Mouse (Mus musculus) left cerebral cortex, adult 9 months (tissue): ENCODE results near the gene Gck.
"Not testable (repeated sequence)": the region's sequence is repeated elsewhere in the genome, so short reads cannot be mapped to it uniquely, and the experiment has no call there.

Source experiments
- DNase-seq, 2 experiments: peaks; one replicate each; pipeline ENCODE4 v3.0.0; 2022; ENCODE audit warnings: low spot score in 2 of 2

The Gck gene

DNA sequence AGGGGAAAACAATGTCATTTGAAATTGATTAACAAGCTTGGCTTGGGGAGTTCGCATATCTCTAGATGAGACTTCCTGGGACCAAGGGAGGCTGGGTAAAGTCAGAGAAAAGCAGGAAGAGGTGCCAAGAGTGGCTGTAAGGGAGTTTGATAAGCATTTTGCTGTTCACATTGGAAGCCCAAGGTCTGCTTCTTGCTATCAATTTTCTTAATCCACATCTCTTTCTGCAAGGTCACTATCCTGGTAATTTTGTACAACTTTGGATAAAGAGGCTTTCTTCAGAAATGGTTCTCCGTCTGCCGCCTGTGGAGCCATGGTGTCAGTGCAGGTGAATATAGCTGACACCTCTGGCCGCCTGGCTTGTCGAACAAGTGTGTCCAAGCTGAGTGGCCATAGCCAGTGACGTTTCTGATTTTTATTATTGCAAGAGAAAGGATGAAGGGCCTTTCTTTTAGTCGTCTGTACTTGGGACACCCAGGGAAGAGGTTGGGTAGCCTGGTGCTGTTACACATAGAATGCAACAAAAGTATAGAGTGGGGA is 5.2 kb upstream of the Gck start:
- peak in 1 of 2 experiments; percentile 49 for DNase-seq

- DNase-seq: no peak
These were observed 4.6 kb upstream of the Gck start for GRCm38 (mm10) chr11:5954435-5954834.

DNA sequence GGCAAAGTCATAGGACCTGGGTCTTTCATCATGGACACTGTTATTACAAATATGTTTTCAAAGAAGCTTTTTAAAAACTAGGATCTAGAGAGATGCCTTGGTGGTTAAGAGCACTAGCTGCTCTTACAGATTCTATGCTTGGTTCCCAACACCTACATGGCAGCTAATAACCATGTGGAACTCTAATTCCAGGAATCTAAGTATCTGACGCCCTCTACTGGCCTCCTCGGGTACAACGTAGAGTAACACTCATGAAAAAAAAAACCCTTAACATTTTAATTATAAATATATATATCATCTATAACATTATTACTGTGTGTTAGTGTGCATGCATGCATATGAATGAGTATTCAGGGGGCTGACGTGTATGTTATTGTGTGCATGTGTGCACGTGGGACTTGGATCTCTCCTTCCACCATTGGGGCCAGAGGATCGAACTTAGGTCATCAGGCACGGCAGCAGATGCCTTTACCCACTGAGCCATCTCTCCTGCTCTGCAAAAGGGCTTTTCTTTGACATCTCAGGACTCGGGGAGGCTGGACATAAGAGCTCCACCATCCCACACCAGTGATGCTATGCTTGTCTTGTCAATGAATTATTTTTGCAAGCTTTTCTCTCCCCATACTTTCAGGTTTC is 3.4 kb upstream of the Gck start:
- DNase-seq: peak in 1 of 2 experiments; percentile 51

- no peak for DNase-seq
These were observed 2.6 kb upstream of the Gck start for GRCm38 (mm10) chr11:5952501-5952900.

- no peak for DNase-seq
These were observed 1.2 kb downstream of the Gck start for GRCm38 (mm10) chr11:5948546-5949250.

DNA sequence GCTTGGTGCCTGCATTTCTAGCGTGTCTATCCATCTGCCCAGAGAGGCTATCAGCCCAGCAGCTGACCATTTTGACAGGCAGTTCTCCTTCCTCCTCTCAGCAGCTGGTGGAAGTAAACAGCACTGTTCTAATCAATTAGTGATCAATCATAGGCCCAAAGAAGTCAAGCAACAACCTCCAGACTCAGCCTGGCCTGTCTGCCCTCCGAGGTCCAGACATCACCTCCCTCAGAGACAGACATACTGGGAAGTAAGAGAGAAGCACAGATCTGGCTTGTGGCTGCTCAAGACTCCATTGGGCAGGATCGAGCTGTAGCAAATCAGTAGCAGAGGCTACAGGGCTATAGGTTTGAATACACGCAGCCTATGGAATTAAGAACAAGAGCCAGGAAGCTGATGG is 2.1 kb downstream of the Gck start:
- no peak for DNase-seq

DNA sequence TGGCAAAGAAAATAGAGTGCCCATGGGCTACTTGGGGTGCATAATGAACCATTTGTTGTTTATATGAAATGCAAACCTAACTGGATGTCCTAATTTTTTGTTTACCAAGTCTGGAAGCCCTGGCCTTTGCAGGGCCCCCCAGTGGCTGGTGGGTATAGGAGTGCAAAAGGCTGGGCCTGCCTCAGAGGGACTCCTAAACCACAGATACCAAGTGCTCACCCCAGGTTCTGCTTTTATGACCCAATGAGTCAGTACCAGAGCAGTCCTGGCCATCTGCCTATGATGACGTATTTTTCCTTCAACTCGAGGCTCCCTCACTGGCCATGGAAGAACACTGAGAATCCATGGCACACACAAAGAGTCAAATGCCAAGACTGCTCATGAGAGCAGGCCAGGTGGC is 4.8 kb downstream of the Gck start:
- no peak for DNase-seq

GRCm38 (mm10) chr11:5942966-5943365 is 6.9 kb downstream of the Gck start:
- DNase-seq: no peak

- DNase-seq: not testable (repeated sequence)
These were observed 15.3 kb downstream of the Gck start for GRCm38 (mm10) chr11:5934531-5934930.

DNA sequence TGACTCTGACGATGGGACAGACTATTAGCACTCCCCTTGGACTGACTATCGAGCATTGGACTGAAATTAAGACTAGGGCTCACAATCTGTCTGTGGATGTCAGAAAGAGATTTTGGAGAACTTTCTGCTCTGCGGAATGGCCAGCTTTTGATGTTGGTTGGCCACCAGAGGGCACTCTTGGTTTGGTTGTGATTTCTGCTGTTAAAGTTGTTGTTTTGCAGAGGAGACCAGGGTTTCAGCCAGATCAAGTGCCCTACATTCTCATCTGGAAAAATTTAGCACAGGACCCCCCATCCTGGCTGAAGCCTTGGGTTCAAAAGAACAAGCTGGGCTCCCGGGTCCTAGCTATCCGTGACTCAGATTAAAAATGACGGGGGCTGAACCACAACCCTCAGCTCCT is 17.9 kb downstream of the Gck start:
- DNase-seq: not testable (repeated sequence)

DNA sequence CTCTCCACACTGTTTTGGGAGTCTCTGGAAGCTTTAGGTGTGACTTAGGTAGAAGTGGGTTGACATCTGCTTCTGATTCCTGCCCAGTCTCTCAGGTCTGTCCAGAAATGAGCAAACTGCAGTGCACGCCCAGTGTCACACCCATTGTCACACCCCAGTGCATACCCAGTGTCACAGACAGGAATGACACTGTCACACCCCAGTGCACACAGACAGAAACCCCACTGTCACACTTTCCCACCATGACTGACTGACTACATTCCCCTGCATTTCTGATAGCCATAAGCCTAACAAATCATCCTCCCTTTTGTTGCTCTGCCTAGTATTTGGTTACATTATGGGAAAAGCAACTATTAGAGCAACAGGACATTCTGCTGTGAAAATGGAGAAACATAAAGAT is 19.3 kb downstream of the Gck start:
- DNase-seq: no peak

DNA sequence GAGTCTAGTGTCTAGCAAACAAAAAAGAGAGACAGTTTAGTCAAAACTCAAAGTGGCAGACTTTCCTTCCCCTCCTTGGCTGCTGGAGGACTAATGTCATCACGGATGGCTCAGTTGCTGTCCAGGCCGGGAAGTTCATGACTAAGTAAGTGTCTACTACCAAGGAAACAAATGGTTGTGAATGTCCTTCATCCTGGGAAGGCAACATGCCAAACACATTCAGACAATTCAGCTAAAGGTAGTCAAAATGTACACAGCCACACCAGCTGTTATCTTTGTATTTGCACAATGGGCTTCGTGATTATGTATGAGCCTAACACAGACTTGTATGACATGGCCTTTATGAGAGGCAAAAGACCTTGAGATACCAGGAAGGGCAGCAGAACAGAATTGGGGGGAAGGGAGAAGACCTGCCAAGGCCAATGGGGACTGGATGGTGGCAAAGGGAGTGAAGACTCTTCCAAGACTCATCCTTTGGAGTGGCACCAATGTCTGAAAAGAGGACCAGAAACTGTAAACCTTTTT is 23.1 kb downstream of the Gck start:
- DNase-seq: no peak

DNA sequence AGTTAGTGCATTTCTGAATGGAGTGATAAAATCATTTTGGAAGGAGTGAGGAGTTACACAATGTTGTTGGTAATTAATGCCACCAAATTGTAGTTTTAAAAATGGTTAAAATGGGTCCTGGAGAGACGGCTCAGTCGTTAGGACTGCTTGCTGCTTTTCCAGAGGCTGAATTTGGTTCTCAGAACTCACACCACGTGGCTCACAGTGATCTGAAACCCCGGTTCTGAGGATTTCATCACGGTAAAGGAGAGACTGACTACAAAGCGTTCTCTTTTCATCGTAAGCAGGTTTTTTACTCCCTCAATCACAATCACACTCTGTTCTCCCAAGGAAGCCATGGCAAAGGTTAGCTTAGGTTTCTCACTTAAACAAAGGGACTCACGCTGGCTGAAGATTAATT is 25.2 kb downstream of the Gck start:
- no peak for DNase-seq

- no peak for DNase-seq
These were observed 29.4 kb downstream of the Gck start for GRCm38 (mm10) chr11:5920323-5920960.

DNA sequence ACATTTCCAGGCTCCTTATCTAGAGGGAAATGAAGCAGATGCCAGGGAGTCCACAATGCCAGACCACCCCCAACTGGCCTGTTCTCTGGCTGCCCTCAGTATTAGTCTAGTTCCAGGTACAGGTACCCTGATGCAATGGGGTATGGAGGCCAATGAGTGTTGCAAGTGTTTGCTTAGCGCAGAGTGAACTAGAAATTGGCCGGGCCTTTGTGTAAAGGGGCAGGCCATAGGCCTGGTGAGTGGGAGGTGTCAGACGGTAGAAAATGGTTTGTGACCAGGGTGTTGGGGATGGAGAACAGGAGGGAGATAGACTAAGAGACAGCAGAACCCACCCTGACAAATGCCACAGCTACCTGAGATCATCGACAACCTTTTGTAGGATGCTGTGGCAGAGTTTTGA is 30.3 kb downstream of the Gck start:
- no peak for DNase-seq

GRCm38 (mm10) chr11:5918111-5918510 is 31.8 kb downstream of the Gck start:
- DNase-seq: no peak

DNA sequence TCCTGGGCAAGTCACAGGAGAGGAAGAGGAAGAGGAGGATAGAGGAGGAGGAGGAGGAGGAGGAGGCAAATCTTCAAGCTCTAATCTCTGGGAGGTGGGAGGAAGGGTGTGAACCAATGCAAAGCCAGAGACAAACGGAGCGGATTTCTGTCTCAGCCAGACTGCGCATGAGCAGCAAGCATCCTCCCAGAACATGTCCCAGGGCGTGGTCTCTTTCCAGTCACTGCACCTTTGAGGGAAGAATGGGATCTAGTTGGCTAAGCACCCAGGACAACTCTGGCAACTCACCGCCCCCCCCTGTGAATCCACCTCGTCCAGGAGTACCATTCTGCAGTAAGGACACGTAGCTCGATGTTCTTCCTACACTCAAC is 33.7 kb downstream of the Gck start:
- DNase-seq: no peak

- DNase-seq: peak in 1 of 2 experiments; percentile 58
These were observed 34.3 kb downstream of the Gck start for GRCm38 (mm10) chr11:5915429-5916177.

DNA sequence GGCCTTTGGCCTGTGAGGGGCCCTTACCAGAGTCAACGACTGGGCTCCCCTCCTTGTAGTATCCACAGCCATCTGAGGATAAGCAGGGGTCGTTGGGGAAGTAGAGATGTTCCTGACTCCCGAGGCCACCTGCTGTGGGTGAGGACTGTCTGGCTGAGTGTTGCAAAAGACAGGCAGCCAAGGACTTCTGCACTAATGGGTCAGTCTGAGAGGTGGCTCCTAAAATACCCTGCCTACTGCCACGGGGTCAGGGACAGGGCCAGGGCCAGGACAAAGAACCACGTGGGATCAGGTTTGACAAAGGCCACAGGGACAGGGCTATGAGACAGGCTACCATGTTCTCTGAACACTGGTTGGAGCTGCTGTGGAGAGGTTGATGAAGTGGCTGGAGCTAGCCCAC is 34.9 kb downstream of the Gck start:
- no peak for DNase-seq

DNA sequence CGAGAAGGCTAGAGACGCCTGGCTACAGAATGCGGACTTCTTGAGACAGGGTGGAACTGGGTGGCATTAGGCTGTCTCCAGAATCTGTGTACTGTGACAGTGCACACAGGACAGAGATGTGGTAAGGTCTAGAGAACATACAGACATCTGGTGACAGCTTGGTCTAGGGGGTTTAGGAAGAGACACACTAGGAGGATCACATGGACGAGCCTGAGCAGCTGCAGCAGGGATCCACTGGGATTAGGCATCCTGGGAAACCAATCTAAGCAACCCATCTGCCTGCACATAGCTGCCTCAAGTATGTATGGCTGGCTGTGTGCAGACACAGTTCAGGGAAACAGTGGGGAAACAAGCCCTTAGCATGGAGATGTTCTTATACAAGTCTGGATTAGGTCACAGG is 35.9 kb downstream of the Gck start:
- no peak for DNase-seq

- DNase-seq: peak in 1 of 2 experiments; percentile 33
These were observed 36.6 kb downstream of the Gck start for GRCm38 (mm10) chr11:5913256-5913655.

DNA sequence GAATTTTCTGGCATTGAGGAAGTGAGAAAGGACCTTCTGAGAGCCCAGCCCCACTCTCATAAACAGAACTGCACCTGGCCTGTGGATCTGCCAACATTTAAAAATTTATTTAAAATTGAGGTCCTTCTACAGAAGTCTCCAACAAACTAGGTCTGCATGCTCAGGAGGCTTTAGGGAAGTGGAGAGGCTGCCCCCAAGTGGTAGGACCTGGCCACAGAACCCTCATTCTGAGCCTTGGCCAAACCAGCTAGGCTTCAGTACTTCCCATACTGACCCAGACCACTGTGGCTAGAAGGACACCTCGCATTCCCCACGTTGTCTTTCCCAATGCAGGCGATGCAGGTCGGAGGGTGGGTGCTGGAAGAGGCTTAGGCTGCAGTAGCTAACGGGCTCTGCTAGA is 37.2 kb downstream of the Gck start:
- DNase-seq: peak in 1 of 2 experiments; percentile 83
